Mouse (Mus musculus): ENCODE measurements at regions not wholly inside any gene's neighbourhood (a gene's known extent, or its start where the extent isn't known, plus 50 kb on each side); places are given as distances from the start of the nearest gene placed in this dataset.
"Not testable (repeated sequence)": the region's sequence is repeated elsewhere in the genome, so short reads cannot be mapped to it uniquely, and the experiment has no call there.

DNA sequence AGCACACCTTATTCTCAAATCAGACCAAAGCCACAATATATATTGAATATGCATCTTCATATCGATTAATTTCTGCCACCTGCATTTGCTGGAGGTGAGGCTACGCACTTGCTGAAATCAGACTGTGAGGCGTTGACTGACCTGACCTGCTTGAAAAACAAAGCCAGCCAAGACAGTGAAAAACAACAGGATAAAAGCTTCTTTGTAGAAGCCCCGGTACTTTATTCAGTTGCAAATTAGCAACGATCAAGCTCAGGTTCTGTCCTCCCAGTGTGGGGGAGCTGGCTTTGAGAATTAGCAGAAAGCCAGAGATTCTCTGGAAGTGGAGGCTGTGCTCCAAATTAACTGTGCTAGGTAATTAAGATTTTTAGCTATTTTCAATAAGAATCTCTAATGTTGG is 100.6 kb downstream of the Vmn2r79 start:
- Histone ChIP-seq H3K9me3 (peaks cover 13% of the 10 kb centered on the region), H3K27ac (no peak overlapping the region), H3K36me3 (no peaks in the 10 kb centered on the region), H3K9ac (replicated peaks) (no peak overlapping the region), H3K27me3 (no peaks in the 10 kb centered on the region), H3K4me2 (no peak overlapping the region), H3K4me1 (replicated peaks) (no peaks in the 10 kb centered on the region), H3K4me3 (replicated peaks) (no peak overlapping the region)
- WGBS: 76% methylated on average over 5 of the region's 5 CpGs
- ATAC-seq (ENCODE audit: insufficient number of reproducible peaks, insufficient read depth, low FRiP score, low TSS enrichment, low read depth): no peak

GRCm38 (mm10) chr7:87099611-87100010 is 103.7 kb downstream of the Vmn2r79 start:
- H3K4me1 ChIP-seq (replicated peaks); H3K4me2 ChIP-seq; H3K27ac ChIP-seq; H3K4me3 ChIP-seq (replicated peaks); H3K27me3 ChIP-seq; H3K36me3 ChIP-seq; ATAC-seq (ENCODE audit: insufficient number of reproducible peaks, insufficient read depth, low FRiP score, low TSS enrichment, low read depth); H3K9ac ChIP-seq (replicated peaks): not testable (repeated sequence)
- WGBS: 52% methylated on average over 1 of the region's 1 CpGs
- H3K9me3 ChIP-seq: peaks cover 13% of the 10 kb centered on the region

- H3K27ac ChIP-seq; H3K4me2 ChIP-seq; H3K9ac ChIP-seq (replicated peaks); ATAC-seq (ENCODE audit: insufficient number of reproducible peaks, insufficient read depth, low FRiP score, low TSS enrichment, low read depth); H3K4me1 ChIP-seq (replicated peaks); H3K4me3 ChIP-seq (replicated peaks); H3K27me3 ChIP-seq; H3K36me3 ChIP-seq: not testable (repeated sequence)
- H3K9me3 ChIP-seq: peaks cover 13% of the 10 kb centered on the region
These were observed 104.5 kb downstream of the Vmn2r79 start for GRCm38 (mm10) chr7:87100377-87100776.

DNA sequence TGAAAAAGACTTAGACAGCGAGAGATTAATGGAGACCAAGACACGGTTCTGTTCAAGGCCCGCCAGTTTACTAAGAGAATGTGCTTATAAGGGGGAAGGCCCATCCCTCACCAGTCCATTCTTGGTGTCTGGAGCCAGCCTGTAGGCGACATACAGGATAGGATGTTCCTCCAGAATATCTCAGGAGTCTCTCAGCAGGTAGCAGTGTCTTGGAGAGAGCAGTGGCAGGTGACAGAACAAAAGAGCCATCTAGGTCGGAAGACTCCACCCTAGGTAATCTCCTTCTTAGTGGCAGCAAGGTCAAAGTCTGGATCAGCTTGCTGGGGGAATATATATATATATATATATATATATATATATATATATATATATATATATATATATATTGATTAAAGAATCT is 105.4 kb downstream of the Vmn2r79 start:
- not testable (repeated sequence) for H3K9ac ChIP-seq (replicated peaks); H3K4me1 ChIP-seq (replicated peaks); H3K4me2 ChIP-seq; H3K4me3 ChIP-seq (replicated peaks); ATAC-seq (ENCODE audit: insufficient number of reproducible peaks, insufficient read depth, low FRiP score, low TSS enrichment, low read depth); H3K27me3 ChIP-seq; H3K36me3 ChIP-seq; H3K27ac ChIP-seq
- 75% methylated on average over 5 of the region's 5 CpGs for WGBS
- H3K9me3 ChIP-seq: peaks cover 10% of the 10 kb centered on the region

GRCm38 (mm10) chr7:87110312-87110984 is 114.5 kb downstream of the Vmn2r79 start:
- no peak overlapping the region for H3K27ac ChIP-seq
- H3K27me3 ChIP-seq: no peaks in the 10 kb centered on the region
- no peak for ATAC-seq (ENCODE audit: insufficient number of reproducible peaks, insufficient read depth, low FRiP score, low TSS enrichment, low read depth)
- WGBS: 35% methylated on average over 3 of the region's 3 CpGs
- no peaks in the 10 kb centered on the region for H3K36me3 ChIP-seq
- H3K4me3 ChIP-seq (replicated peaks): no peak overlapping the region
- H3K4me2 ChIP-seq: peak overlapping the region; percentile 30
- no peaks in the 10 kb centered on the region for H3K9me3 ChIP-seq
- H3K9ac ChIP-seq (replicated peaks): no peak overlapping the region
- no peaks in the 10 kb centered on the region for H3K4me1 ChIP-seq (replicated peaks)

DNA sequence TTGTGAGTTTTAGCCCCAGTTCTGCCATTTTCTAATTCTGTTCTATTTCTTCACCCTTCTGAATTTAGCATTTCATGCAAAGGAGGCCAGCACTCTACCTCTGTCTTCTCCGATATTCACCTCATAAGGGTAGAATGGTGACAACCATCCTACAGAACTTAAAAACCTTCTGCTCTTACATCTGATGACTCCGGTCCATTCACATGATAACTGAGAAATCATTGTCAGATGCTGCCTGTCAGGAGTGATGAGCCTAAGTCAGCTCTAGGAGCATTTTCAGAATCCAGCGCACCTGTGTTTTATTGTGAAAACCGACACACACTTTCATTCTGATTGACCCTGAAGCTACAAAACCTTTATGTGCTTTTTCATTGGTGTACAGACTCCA is 115.1 kb downstream of the Vmn2r79 start:
- Histone ChIP-seq H3K9me3 (no peaks in the 10 kb centered on the region), H3K4me1 (replicated peaks) (no peaks in the 10 kb centered on the region), H3K27me3 (no peaks in the 10 kb centered on the region), H3K4me3 (replicated peaks) (no peak overlapping the region), H3K36me3 (no peaks in the 10 kb centered on the region), H3K27ac (no peak overlapping the region), H3K9ac (replicated peaks) (no peak overlapping the region), H3K4me2 (peak overlapping the region; percentile 30)
- ATAC-seq (ENCODE audit: insufficient number of reproducible peaks, insufficient read depth, low FRiP score, low TSS enrichment, low read depth): no peak
- WGBS: 64% methylated on average over 4 of the region's 4 CpGs

DNA sequence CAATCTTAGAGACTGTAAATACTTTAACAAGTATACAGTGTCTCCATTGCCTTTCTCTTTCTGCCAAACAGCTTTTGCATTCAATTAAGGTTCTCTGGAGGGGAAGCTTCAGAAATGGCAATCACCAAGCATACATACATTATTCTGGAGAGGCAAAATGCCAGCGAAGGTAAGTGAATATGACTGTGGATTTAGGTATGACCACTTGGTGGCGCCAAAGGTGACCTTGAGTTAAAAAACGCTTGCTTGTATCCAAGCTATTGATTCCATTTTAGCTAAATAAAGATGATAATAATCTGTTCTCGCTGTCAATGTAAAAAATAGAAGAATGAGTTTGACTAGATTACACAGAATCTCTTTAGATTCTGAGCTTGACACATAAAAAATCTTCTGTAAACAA is 117.7 kb downstream of the Vmn2r79 start:
- no peaks in the 10 kb centered on the region for H3K9me3 ChIP-seq
- no peak for ATAC-seq (ENCODE audit: insufficient number of reproducible peaks, insufficient read depth, low FRiP score, low TSS enrichment, low read depth)
- WGBS: 10% methylated on average over 4 of the region's 4 CpGs
- no peak overlapping the region for H3K4me2 ChIP-seq
- H3K36me3 ChIP-seq: no peaks in the 10 kb centered on the region
- no peaks in the 10 kb centered on the region for H3K4me1 ChIP-seq (replicated peaks)
- H3K4me3 ChIP-seq (replicated peaks): no peak overlapping the region
- no peak overlapping the region for H3K27ac ChIP-seq
- H3K27me3 ChIP-seq: no peaks in the 10 kb centered on the region
- no peak overlapping the region for H3K9ac ChIP-seq (replicated peaks)

- Histone ChIP-seq H3K9me3 (no peaks in the 10 kb centered on the region), H3K27me3 (no peaks in the 10 kb centered on the region), H3K27ac (no peak overlapping the region), H3K4me2 (no peak overlapping the region), H3K4me3 (replicated peaks) (no peak overlapping the region), H3K36me3 (no peaks in the 10 kb centered on the region), H3K4me1 (replicated peaks) (no peaks in the 10 kb centered on the region), H3K9ac (replicated peaks) (no peak overlapping the region)
- 76% methylated on average over 1 of the region's 1 CpGs for WGBS
- ATAC-seq (ENCODE audit: insufficient number of reproducible peaks, insufficient read depth, low FRiP score, low TSS enrichment, low read depth): no peak
These were observed 123.4 kb upstream of the Nox4 start for GRCm38 (mm10) chr7:87122516-87122915.

DNA sequence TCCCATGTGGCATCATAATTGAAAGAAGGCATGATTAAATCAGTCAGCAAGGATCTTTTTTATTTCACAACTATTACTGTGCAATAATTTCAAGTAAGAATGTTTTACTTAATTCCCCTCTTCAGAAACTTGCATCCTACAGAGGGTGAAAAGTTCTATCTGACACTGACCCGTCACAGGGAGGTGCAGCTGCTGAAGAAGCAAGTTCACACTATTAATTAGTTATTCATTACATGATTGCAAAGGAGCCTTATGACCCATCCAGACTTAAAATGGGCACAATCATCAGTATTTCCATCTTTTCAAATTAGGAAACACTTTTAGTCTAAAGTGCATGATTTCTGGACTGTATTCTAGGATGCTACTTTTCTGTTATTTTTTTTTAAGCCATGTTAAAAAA is 100.0 kb upstream of the Nox4 start:
- Histone ChIP-seq H3K36me3 (no peaks in the 10 kb centered on the region), H3K27me3 (no peaks in the 10 kb centered on the region), H3K9me3 (no peaks in the 10 kb centered on the region), H3K27ac (no peak overlapping the region), H3K9ac (replicated peaks) (no peak overlapping the region), H3K4me1 (replicated peaks) (no peaks in the 10 kb centered on the region), H3K4me2 (no peak overlapping the region), H3K4me3 (replicated peaks) (no peak overlapping the region)
- no peak for ATAC-seq (ENCODE audit: insufficient number of reproducible peaks, insufficient read depth, low FRiP score, low TSS enrichment, low read depth)
- 69% methylated on average over 1 of the region's 1 CpGs for WGBS

DNA sequence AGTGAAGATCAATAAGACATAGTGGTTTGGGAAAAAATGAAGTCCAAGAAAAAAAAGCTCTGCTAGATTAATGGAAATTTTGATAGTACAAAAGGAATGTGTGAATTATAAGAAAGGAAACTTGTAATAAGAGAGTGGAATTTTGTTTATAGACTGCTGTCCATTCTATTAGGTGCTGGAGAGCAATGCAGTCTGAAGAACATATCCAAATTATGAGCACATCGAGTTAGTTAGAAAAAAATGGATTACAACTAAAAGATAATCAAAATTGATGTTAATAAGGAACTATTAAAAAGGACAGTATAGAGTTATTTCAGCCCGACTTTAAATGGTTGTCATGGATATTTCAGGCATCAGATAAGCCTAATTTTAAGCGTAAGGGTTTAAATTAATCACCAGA is 98.2 kb upstream of the Nox4 start:
- no peak for ATAC-seq (ENCODE audit: insufficient number of reproducible peaks, insufficient read depth, low FRiP score, low TSS enrichment, low read depth)
- H3K27ac ChIP-seq: no peak overlapping the region
- no peak overlapping the region for H3K4me3 ChIP-seq (replicated peaks)
- H3K9ac ChIP-seq (replicated peaks): no peak overlapping the region
- H3K9me3 ChIP-seq: no peaks in the 10 kb centered on the region
- H3K36me3 ChIP-seq: no peaks in the 10 kb centered on the region
- H3K4me2 ChIP-seq: no peak overlapping the region
- 75% methylated on average over 3 of the region's 3 CpGs for WGBS
- H3K4me1 ChIP-seq (replicated peaks): no peaks in the 10 kb centered on the region
- H3K27me3 ChIP-seq: no peaks in the 10 kb centered on the region

- Histone ChIP-seq H3K4me2 (no peak overlapping the region), H3K27ac (no peak overlapping the region), H3K4me1 (replicated peaks) (no peaks in the 10 kb centered on the region), H3K9ac (replicated peaks) (no peak overlapping the region), H3K27me3 (no peaks in the 10 kb centered on the region), H3K9me3 (no peaks in the 10 kb centered on the region), H3K4me3 (replicated peaks) (no peak overlapping the region), H3K36me3 (no peaks in the 10 kb centered on the region)
- ATAC-seq (ENCODE audit: insufficient number of reproducible peaks, insufficient read depth, low FRiP score, low TSS enrichment, low read depth): no peak
- 78% methylated on average over 1 of the region's 1 CpGs for WGBS
These were observed 97.2 kb upstream of the Nox4 start for GRCm38 (mm10) chr7:87148681-87149080.

DNA sequence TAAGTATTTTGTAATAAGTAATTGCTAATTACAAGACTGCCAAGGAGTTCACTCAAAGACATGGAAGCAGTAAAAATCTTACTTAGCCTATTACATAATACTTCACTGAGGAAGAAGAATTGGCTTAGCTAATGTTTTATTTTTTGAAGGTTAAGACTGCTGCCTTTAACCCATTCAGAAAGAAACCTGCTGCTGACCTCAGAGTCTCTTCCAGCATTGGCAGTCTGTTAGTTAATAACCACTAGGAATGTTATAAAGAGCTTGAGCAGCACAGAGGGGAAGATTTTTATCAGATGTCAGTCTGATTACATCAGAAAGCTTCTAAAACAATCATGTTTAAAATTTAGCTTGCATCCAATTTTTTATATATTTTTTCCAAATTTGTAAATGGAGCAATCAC is 94.9 kb upstream of the Nox4 start:
- Histone ChIP-seq H3K27me3 (no peaks in the 10 kb centered on the region), H3K9me3 (no peaks in the 10 kb centered on the region), H3K27ac (no peak overlapping the region), H3K4me3 (replicated peaks) (no peak overlapping the region), H3K4me2 (no peak overlapping the region), H3K9ac (replicated peaks) (no peak overlapping the region), H3K4me1 (replicated peaks) (no peaks in the 10 kb centered on the region), H3K36me3 (no peaks in the 10 kb centered on the region)
- no peak for ATAC-seq (ENCODE audit: insufficient number of reproducible peaks, insufficient read depth, low FRiP score, low TSS enrichment, low read depth)

Measured in limb, embryonic 12.5 days (tissue).